Mouse (Mus musculus): ENCODE measurements at regions not wholly inside any gene's neighbourhood (a gene's known extent, or its start where the extent isn't known, plus 50 kb on each side); places are given as distances from the start of the nearest gene placed in this dataset.

DNA sequence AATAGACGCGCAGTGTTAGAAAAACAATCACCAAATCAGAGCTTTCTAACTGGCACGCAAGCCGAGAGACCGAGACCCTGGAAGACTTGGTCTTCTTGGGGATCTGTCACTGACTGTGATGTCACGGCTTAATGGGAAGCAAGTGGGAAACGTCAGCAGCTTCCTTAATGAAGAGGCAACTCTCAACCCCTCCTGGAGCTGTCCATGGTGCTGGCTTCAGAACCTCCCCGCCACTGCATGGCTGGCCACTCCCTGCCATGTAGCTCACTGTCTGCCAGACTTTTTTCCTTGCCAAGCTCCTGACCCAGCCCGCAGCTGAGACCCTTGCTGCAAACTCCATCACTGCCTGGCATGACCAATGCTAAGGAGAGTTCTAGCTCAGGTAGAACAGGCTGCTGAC lies 83.6 kb upstream of the Thy1 start:
- no peak for TF ChIP-seq CTCF (IDR thresholded peaks at IDR 0.05; ENCODE audit: low read depth)
- no peak for TF ChIP-seq EP300 (IDR thresholded peaks at IDR 0.05; ENCODE audit: low read depth)
